Mouse (Mus musculus): ENCODE measurements around the gene Nrxn3. TPM values are rescaled to one million over a fixed set of nuclear protein-coding genes. Genes with fewer than 3 reads are reported as not detected.

The Nrxn3 gene
- total RNA-seq (2023), result not detected

GRCm38 (mm10) chr12:88722691-88723070, at the start of gene Nrxn3:
TSS of gene Nrxn3 (plus strand) at chr12:88722876.

Data from CD4-positive naive resting alpha-beta T cell, adult 76 days (primary cell).